Mouse (Mus musculus): ENCODE results near the gene Pa2g4. TPM values are rescaled to one million over a fixed set of nuclear protein-coding genes. Genes with fewer than 3 reads are reported as not detected.
"Not testable (repeated sequence)": the region's sequence is repeated elsewhere in the genome, so short reads cannot be mapped to it uniquely, and the experiment has no call there.

The Pa2g4 gene
- total RNA-seq, 2 experiments from 2014 or later, result 404 to 442 TPM

DNA sequence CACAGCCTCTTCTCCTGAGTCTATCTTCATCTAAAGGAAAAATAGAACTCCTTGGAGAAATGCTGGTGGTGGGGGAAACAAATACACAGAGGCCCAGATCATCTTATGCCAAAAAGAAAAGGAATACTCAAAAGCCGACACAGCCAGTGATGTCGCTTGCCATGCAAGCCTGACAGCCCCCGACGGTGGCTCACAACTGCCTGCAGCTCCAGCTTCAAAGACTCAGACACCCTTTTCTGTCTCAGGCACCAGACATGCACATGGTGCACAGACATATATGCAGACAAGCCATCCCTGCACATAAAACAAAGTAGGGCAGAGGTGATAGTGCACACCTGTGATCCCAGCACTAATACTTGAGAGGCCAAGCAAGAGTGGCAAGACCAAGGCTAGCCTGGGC, 13.9 kb upstream of the Pa2g4 start:
- ATAC-seq (replicated peaks; ENCODE audit: poor library complexity, severe bottlenecking), result no peak

DNA sequence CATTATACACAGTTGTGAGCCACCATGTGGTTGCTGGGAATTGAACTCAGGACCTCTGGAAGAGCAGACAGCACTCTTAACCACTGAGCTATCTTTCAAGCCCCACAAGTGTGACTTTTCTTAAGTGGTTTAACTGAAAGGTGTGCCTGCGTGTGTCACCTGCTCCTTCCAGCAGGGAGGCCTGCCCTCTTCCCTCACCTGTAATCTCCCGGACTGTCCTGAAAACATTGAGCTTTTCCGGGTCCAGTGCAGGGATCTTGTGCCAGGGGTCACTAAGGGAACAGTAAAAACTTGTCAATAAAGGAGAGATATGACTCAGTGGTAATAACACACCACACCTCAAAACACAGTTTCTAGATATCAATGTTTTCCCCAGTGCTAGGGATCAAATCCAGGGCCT, 13.5 kb upstream of the Pa2g4 start:
- no peak for ATAC-seq (replicated peaks; ENCODE audit: poor library complexity, severe bottlenecking)

- peak; percentile 57 for ATAC-seq (replicated peaks; ENCODE audit: poor library complexity, severe bottlenecking)
These were observed 12.5 kb upstream of the Pa2g4 start for GRCm38 (mm10) chr10:128578330-128578729.

GRCm38 (mm10) chr10:128575063-128575462, 9.3 kb upstream of the Pa2g4 start:
- ATAC-seq (replicated peaks; ENCODE audit: poor library complexity, severe bottlenecking), result peak; percentile 56

DNA sequence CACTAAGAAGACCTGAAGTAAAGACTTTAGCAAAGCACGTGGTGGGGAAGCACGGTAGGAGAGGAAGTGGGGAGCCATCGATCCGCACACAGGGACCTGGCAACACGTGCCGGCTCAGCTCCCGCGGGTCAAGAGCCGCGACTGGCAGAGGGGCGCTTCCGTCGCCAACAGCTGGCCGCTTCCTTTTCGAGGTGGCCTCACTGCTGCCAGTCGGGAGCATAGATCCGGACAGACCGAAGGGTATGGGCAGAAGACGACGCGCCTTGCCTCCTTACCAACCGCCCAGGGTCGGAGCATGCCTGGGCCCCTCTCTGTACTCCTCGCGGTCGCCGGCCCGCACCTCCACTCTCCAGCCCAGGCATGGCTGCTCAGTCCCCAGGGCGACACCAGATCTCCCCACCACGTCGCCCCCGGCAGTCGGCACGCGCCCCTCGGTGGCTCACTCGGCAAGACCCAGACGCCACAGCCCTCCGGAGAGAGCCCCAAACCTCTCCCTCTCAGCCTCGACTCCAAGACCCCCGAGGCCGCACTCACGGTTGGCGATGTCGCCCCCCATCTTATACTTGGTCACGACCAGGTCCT, 490 bp downstream of the Pa2g4 start:
- ATAC-seq (replicated peaks; ENCODE audit: poor library complexity, severe bottlenecking), result peak; percentile 56

DNA sequence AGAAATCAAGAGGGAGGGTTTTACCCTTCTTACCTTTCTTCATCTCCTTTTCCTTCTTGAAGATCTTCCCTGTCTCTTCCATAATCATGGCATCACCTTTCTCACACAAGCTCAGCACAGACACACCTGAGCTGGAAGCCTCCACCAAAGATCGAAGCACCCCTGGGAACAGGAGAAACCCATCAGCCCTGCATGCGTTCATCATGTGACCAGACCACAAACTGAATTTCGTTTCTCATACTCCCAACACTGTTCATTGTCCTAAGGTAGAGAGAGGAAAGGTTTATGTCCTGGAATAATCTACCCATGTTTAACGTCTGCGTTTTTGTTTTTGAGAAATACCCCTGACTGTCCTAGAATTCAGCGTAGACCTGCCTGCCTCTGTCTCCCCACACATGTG, 2.2 kb downstream of the Pa2g4 start:
- ATAC-seq (replicated peaks; ENCODE audit: poor library complexity, severe bottlenecking), result no peak

- ATAC-seq (replicated peaks; ENCODE audit: poor library complexity, severe bottlenecking), result no peak
These were observed 8.8 kb downstream of the Pa2g4 start for GRCm38 (mm10) chr10:128556963-128557362.

- peak; percentile 95 for ATAC-seq (replicated peaks; ENCODE audit: poor library complexity, severe bottlenecking)
These were observed 9.5 kb downstream of the Pa2g4 start for GRCm38 (mm10) chr10:128556286-128556685.

GRCm38 (mm10) chr10:128555567-128555966, 10.2 kb downstream of the Pa2g4 start:
- not testable (repeated sequence) for ATAC-seq (replicated peaks; ENCODE audit: poor library complexity, severe bottlenecking)

DNA sequence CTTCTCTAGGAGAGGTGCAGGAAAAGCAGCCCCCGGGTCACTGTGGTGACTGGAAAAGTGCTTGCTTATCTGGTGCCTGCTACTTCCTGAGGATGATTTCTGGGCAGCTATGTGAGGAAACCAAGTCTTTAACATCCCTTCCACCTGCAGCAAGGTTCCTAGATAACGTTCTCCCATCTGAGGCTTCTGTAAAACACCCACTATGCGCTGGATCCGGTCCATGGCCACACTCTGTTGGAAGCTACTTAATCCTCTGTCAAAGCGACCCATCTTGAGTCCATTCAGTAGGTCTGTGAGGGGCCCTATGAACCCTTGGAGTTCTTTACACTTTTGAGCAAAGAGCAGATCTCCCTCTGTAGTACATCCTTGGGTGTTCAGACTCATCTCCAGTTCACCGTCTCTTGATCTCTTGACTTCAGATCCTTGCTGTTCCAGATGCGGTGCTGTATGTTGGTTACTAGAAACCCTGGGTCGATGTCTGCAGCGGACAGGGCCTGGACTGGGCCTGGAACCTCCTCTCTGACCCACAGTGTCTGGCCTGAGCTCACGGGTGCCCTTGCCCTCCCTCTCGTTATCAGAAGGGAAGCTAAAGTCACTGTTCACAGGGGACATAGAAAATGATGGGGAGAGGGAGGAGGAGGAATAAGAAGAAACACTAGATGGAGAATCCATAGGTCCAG, 15.5 kb downstream of the Pa2g4 start:
- not testable (repeated sequence) for ATAC-seq (replicated peaks; ENCODE audit: poor library complexity, severe bottlenecking)

DNA sequence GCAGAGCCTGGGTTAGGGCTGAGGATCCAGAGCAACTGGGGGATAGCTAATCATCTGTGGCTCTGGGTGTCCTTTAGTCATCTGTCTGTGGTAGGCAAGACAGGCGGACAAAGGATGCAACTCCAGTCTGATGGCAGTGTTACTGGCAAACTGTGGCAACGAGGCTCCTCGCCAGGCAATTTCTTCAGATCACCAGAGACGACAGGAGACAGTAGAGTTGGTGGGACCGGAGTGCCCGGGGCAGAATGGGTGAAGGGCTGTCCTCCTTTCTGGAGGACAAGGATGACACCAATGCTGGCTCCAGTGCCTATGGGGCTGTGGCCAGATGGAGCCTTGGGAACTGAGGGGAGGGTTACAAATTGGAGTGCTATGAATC, 16.1 kb downstream of the Pa2g4 start:
- not testable (repeated sequence) for ATAC-seq (replicated peaks; ENCODE audit: poor library complexity, severe bottlenecking)

- peak; percentile 70 for ATAC-seq (replicated peaks; ENCODE audit: poor library complexity, severe bottlenecking)
These were observed 16.7 kb downstream of the Pa2g4 start, which contains the start of gene Rpl41 for GRCm38 (mm10) chr10:128548947-128549681. Rpl41 (minus strand) TSS chr10:128549305.

- ATAC-seq (replicated peaks; ENCODE audit: poor library complexity, severe bottlenecking), result not testable (repeated sequence)
These were observed 17.6 kb downstream of the Pa2g4 start for GRCm38 (mm10) chr10:128548051-128548791.

- ATAC-seq (replicated peaks; ENCODE audit: poor library complexity, severe bottlenecking), result peak; percentile 73
These were observed 18.3 kb downstream of the Pa2g4 start, which contains the start of gene Zc3h10 for GRCm38 (mm10) chr10:128547361-128548032. Zc3h10 (minus strand) TSS chr10:128547774.

DNA sequence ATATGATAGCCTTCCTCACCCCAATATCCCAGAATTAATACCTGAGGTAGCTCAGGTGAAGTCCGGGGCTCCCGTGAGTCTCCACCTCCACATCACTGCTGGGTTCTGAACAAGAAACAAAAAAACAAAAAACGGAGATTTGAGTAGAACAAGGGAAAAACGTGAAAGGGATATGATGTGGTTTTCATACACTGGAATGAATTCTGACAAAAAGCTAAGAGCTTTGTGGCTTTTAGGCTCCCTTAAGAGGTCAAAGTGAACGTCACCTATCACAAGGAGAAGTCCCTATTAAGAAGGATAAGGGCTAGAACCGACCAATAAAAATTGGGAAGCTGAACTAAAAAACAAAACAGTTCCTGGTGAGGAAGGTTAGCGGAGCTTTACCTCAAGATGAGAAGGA, 19.0 kb downstream of the Pa2g4 start:
- no peak for ATAC-seq (replicated peaks; ENCODE audit: poor library complexity, severe bottlenecking)

DNA sequence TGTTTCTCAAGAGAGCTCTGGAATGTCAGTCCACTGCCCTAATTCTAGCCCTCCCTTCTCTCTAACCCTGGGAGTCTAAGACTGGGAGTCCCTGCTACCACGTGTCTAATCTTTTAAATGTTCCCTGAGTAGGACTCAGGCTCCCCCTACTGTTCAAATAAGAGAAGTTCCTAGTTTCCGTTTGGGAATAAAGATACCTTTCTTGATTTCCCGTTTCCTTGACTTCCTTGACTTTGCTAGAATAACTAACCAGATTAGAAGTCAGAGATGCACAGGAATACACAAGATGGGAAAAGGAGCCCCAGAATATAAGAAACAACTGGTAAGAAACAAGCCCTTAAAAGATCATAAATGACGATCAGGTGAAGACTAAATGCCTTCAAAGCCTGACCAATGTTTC, 19.4 kb downstream of the Pa2g4 start:
- 0 out of 2 replicates have a peak, but pooled peaks have one; percentile 8 for ATAC-seq (replicated peaks; ENCODE audit: poor library complexity, severe bottlenecking)

DNA sequence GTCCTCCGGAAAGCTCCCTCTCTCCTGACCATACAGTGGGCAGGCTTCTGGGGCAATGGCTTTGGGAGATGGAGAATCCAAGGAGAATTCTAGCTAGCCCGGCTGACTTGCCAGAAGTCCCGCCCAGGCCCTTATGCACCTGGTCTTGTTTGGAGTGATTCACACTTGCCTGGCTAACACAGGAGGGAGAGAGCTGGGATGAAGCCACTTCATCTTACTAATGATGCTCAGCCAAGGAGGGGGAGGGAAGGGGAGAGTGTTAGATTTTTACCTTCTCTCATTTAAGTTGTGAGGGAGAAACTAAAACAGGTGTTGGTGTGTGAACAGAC, 20.3 kb downstream of the Pa2g4 start:
- no peak for ATAC-seq (replicated peaks; ENCODE audit: poor library complexity, severe bottlenecking)

DNA sequence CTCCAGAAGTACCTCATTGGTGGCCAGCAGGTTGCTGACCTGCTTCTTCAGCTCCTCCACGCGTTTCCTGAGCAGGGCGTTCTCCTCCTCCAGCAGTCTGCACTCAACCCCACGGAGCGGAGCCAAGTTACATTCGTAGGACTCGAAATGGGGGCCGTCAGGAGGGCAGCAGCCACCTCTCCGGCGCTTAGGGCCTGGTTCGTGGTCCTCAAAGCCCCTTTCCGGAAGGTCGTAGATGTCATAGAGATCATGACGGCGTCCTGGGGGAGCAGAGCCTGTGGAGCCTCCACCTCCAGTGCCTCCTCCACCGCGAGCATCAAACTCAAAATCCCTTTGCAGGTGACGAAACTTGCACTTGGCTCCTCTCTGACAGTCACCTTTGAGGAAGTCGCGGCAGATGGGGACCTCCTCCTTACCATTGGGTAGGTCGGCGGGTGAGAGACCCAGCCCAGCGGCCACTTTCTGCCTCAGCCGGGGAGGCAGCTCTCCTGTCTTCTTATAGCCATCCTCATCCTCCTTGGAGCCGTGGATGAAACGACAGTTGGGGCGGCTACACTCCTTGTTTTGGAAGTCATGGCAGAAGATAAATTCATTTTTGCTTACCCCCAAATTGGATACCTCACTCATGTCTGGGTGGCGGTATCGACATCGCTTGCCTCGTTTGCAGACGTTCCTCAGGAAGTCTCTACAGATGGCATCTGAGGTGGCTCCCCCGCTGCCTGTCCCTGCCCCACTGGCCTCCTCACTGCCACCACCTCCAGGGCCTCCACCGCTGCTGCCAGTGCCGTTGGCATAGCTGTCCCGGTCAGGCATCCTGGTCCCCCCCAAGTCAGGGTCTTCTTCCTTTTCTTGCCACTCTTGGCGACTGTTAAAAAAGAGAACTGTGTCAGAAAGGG, 20.9 kb downstream of the Pa2g4 start:
- no peak for ATAC-seq (replicated peaks; ENCODE audit: poor library complexity, severe bottlenecking)

DNA sequence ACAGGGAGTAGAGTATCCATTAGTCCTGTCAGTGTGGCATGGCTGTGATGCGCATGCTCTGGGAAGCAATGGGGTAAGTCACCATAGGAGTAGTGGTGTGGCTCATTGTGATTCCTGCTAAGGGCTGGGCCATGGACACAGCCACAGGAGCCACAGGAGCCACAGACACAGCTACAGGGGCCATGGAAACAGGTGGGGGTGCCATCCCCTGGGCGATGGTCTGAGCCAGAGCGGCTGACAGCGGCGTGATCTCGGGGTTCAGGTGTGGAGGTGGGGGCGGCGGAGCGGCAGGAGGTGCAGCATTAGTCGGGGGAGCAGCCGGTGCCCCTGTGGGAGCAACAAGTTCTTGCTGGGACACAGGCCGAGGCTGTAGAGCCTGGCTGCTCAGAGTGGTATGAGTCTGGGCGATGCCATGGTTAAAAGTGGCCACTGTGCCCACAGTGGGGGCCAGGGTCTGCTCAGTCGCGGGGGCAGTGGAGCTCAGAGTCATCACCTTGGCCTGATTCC, 21.6 kb downstream of the Pa2g4 start:
- ATAC-seq (replicated peaks; ENCODE audit: poor library complexity, severe bottlenecking), result no peak

All from granulocyte monocyte progenitor cell, adult 5-6 weeks (primary cell).